Mouse (Mus musculus): ENCODE measurements around the gene Gnpat. TPM values are rescaled to one million over a fixed set of nuclear protein-coding genes. Genes with fewer than 3 reads are reported as not detected.

Gene Gnpat
- total RNA-seq, 1 experiment: 102 TPM

DNA sequence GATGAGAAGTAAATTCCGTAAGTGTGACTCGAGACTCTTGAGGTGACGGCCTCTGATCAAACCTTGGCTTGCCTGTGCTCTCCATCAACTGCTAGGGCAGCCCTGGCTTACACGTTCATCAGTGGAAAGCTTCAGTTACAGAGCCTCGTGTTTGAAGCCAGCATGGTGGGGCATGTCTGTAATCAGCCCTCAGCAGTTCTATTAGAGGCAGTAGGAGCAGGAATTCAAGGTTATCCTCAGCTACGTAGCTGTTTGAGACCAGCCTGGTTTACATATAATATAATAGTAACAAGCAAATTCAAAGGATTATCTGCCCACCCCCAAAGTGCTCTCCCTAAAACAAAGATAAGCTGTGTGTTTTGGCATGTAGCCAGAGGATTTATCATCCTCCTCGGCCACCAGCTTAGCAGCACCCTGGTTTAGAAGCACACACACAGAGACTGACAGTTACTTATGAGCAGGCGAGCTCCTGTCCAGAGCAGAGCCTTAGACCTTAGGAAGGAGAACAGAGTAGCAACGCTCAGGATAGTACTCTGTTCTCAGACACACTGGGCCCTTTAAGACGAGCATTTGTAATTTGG lies 16.2 kb downstream of the Gnpat start:
- in situ Hi-C loops (cut with MboI; ENCODE audit: low sequenced_read_pairs in 2 of 2, unreplicated experiment in 2 of 2): no loop called here
- H3K4me1 ChIP-seq (ENCODE audit: control insufficient read depth in 2 of 2, insufficient read depth in 2 of 2, low read length in 2 of 2, poor library complexity in 1 of 2): no peaks in the 10 kb centered on the region
- no peak for DNase-seq (ENCODE audit: low read depth, low spot score)
- H3K27ac ChIP-seq (ENCODE audit: insufficient read depth, low read depth, low read length, poor library complexity, severe bottlenecking): no peak overlapping the region
- no peak overlapping the region for H3K9ac ChIP-seq (ENCODE audit: insufficient read depth, low read depth, low read length, poor library complexity, severe bottlenecking)
- no peak overlapping the region for H3K4me3 ChIP-seq (ENCODE audit: insufficient read depth in 1 of 2, low read depth in 1 of 2, low read length in 2 of 2, poor library complexity in 1 of 2, severe bottlenecking in 1 of 2)
- H3K9me3 ChIP-seq (ENCODE audit: control insufficient read depth, insufficient read depth, low read depth, low read length): no peaks in the 10 kb centered on the region
- no peak for TF ChIP-seq CHD2 (IDR thresholded peaks at IDR 0.05; ENCODE audit: low read depth, low read length)
- no peak for TF ChIP-seq MAFK (IDR thresholded peaks at IDR 0.05; ENCODE audit: insufficient read depth, low read depth, low read length)
- TF ChIP-seq HCFC1 (IDR thresholded peaks at IDR 0.05; ENCODE audit: borderline replicate concordance, insufficient read depth, low read length): no peak
- no peak for TF ChIP-seq ZC3H11A (IDR thresholded peaks at IDR 0.05; ENCODE audit: borderline replicate concordance, low read depth, low read length)
- no peak for TF ChIP-seq ZNF384 (IDR thresholded peaks at IDR 0.05; ENCODE audit: low read depth, low read length)
- H3K36me3 ChIP-seq (ENCODE audit: control insufficient read depth, insufficient read depth, low read length, poor library complexity, severe bottlenecking): peaks cover 74% of the 10 kb centered on the region

DNA sequence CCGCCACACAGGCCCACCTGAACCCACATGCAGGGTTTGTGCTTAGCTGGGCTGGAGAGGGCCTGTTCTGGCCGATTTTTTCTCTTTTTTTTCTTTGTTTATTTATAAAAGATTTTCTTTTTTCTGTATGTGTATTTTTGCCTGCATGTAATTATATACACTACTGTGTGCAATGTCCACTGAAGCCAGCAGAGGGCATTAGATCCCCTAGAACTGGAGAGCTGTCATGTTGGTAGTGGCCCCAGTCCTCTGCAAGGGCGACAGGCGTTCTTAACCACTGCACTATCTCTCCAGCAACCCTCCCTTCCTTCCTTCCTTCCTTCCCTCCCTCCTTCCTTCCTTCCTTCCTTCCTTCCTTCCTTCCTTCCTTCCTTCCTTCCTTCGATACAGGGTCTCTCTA lies 25.6 kb downstream of the Gnpat start:
- Histone ChIP-seq H3K4me3 (ENCODE audit: insufficient read depth in 1 of 2, low read depth in 1 of 2, low read length in 2 of 2, poor library complexity in 1 of 2, severe bottlenecking in 1 of 2) (no peak overlapping the region), H3K9ac (ENCODE audit: insufficient read depth, low read depth, low read length, poor library complexity, severe bottlenecking) (no peak overlapping the region), H3K9me3 (ENCODE audit: control insufficient read depth, insufficient read depth, low read depth, low read length) (no peaks in the 10 kb centered on the region), H3K4me1 (ENCODE audit: control insufficient read depth in 2 of 2, insufficient read depth in 2 of 2, low read length in 2 of 2, poor library complexity in 1 of 2) (no peaks in the 10 kb centered on the region), H3K27ac (ENCODE audit: insufficient read depth, low read depth, low read length, poor library complexity, severe bottlenecking) (no peak overlapping the region), H3K36me3 (ENCODE audit: control insufficient read depth, insufficient read depth, low read length, poor library complexity, severe bottlenecking) (peaks cover 57% of the 10 kb centered on the region)
- in situ Hi-C loops (cut with MboI; ENCODE audit: low sequenced_read_pairs in 2 of 2, unreplicated experiment in 2 of 2): no loop called here
- DNase-seq (ENCODE audit: low read depth, low spot score): no peak
- TF ChIP-seq CHD2 (IDR thresholded peaks at IDR 0.05; ENCODE audit: low read depth, low read length) (no peak), HCFC1 (IDR thresholded peaks at IDR 0.05; ENCODE audit: borderline replicate concordance, insufficient read depth, low read length) (no peak)

DNA sequence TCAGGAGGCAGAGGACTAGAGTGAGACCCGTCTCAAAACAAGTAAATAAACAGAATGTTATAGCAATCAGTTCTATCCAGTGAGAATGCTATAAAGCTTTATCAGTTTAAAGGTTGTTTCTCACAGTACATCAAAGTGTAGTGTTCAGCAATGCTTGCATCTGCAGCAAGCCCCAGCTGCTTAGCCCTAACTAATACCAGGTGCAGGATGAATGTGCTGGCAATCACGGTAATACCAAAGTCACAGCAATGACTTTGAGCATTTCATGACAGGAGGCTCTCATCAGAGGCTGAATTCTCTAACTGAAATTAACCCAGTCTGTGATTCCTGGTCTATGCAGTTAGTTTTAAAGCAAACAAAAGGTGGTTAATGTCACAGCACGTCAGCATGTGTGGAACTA lies 29.8 kb downstream of the Gnpat start:
- DNase-seq (ENCODE audit: low read depth, low spot score): no peak
- in situ Hi-C loops (cut with MboI; ENCODE audit: low sequenced_read_pairs in 2 of 2, unreplicated experiment in 2 of 2): no loop called here
- H3K4me3 ChIP-seq (ENCODE audit: insufficient read depth in 1 of 2, low read depth in 1 of 2, low read length in 2 of 2, poor library complexity in 1 of 2, severe bottlenecking in 1 of 2): no peak overlapping the region
- TF ChIP-seq HCFC1 (IDR thresholded peaks at IDR 0.05; ENCODE audit: borderline replicate concordance, insufficient read depth, low read length): no peak
- TF ChIP-seq MAFK (IDR thresholded peaks at IDR 0.05; ENCODE audit: insufficient read depth, low read depth, low read length): no peak
- TF ChIP-seq ZC3H11A (IDR thresholded peaks at IDR 0.05; ENCODE audit: borderline replicate concordance, low read depth, low read length): no peak
- TF ChIP-seq CHD2 (IDR thresholded peaks at IDR 0.05; ENCODE audit: low read depth, low read length): no peak
- TF ChIP-seq ZNF384 (IDR thresholded peaks at IDR 0.05; ENCODE audit: low read depth, low read length): no peak
- H3K9ac ChIP-seq (ENCODE audit: insufficient read depth, low read depth, low read length, poor library complexity, severe bottlenecking): no peak overlapping the region
- peaks cover 0 to 10% of the 10 kb centered on the region in 2 experiments; a peak in 2 of 4 replicates for H3K4me1 ChIP-seq (ENCODE audit: control insufficient read depth in 2 of 2, insufficient read depth in 2 of 2, low read length in 2 of 2, poor library complexity in 1 of 2)
- no peaks in the 10 kb centered on the region for H3K9me3 ChIP-seq (ENCODE audit: control insufficient read depth, insufficient read depth, low read depth, low read length)
- no peak overlapping the region for H3K27ac ChIP-seq (ENCODE audit: insufficient read depth, low read depth, low read length, poor library complexity, severe bottlenecking)
- H3K36me3 ChIP-seq (ENCODE audit: control insufficient read depth, insufficient read depth, low read length, poor library complexity, severe bottlenecking): peaks cover 34% of the 10 kb centered on the region

DNA sequence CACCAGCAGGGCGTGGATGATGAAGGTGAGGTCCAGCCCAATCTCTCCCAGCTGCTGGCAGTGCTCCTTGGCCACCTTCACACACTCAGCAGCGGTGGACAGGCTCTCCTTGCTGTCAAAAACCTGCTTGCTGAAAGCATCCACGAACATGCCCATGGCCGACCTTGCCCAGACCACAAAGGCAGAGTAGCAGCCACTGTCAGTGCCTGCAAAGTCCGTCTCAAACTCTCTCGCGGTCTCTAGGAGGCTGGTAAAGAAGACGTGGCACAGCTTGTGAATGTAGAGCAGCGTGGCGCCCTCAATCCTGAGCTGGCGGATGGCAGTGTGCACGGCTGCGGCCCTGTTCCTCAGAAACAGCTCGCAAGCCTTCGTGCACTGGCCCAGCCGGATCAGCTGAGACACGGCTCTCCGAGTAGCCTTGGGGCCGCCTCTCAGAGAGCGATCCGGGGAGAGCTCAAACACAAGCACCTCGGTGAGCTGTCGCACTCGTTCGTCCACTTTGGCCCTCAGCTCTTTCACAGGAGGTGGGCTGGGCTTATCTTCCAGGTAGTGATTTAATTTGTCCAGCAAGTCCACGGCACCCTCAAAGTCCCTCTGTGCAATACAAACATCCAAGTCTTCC lies 33.3 kb downstream of the Gnpat start:
- H3K36me3 ChIP-seq (ENCODE audit: control insufficient read depth, insufficient read depth, low read length, poor library complexity, severe bottlenecking): peaks cover 26% of the 10 kb centered on the region
- H3K4me3 ChIP-seq (ENCODE audit: insufficient read depth in 1 of 2, low read depth in 1 of 2, low read length in 2 of 2, poor library complexity in 1 of 2, severe bottlenecking in 1 of 2): peak overlapping the region in 1 of 2 experiments; percentile 95; a peak in 3 of 4 replicates
- no peaks in the 10 kb centered on the region for H3K9me3 ChIP-seq (ENCODE audit: control insufficient read depth, insufficient read depth, low read depth, low read length)
- no peak for DNase-seq (ENCODE audit: low read depth, low spot score)
- TF ChIP-seq CHD2 (IDR thresholded peaks at IDR 0.05; ENCODE audit: low read depth, low read length) (no peak), MAFK (IDR thresholded peaks at IDR 0.05; ENCODE audit: insufficient read depth, low read depth, low read length) (no peak), ZNF384 (IDR thresholded peaks at IDR 0.05; ENCODE audit: low read depth, low read length) (no peak), HCFC1 (IDR thresholded peaks at IDR 0.05; ENCODE audit: borderline replicate concordance, insufficient read depth, low read length) (no peak), ZC3H11A (IDR thresholded peaks at IDR 0.05; ENCODE audit: borderline replicate concordance, low read depth, low read length) (no peak)
- in situ Hi-C loops (cut with MboI; ENCODE audit: low sequenced_read_pairs in 2 of 2, unreplicated experiment in 2 of 2): no loop called here
- peaks cover 0 to 14% of the 10 kb centered on the region in 2 experiments; a peak in 2 of 4 replicates for H3K4me1 ChIP-seq (ENCODE audit: control insufficient read depth in 2 of 2, insufficient read depth in 2 of 2, low read length in 2 of 2, poor library complexity in 1 of 2)
- H3K9ac ChIP-seq (ENCODE audit: insufficient read depth, low read depth, low read length, poor library complexity, severe bottlenecking): 0 out of 2 replicates have a peak overlapping the region, but pooled peaks have one; percentile 5
- no peak overlapping the region for H3K27ac ChIP-seq (ENCODE audit: insufficient read depth, low read depth, low read length, poor library complexity, severe bottlenecking)
